Mouse (Mus musculus): ENCODE results near the gene Lrrc30. TPM values are rescaled to one million over a fixed set of nuclear protein-coding genes. Genes with fewer than 3 reads are reported as not detected.

The Lrrc30 gene
- polyA plus RNA-seq, 1 experiment from 2014 or later, result 0.12 TPM

GRCm38 (mm10) chr17:67612151-67612550 lies 20.4 kb downstream of the Lrrc30 start:
- Histone ChIP-seq H3K4me3 (ENCODE audit: low read length) (no peak overlapping the region), H3K9ac (ENCODE audit: low read depth, low read length) (no peak overlapping the region)
- WGBS, result 89% methylated on average over 3 of the region's 3 CpGs

GRCm38 (mm10) chr17:67604446-67604845 lies 28.1 kb downstream of the Lrrc30 start:
- Histone ChIP-seq H3K4me1 (ENCODE audit: control insufficient read depth, insufficient read depth, low read length) (no peaks in the 10 kb centered on the region), H3K9me3 (ENCODE audit: control insufficient read depth, low read length) (no peaks in the 10 kb centered on the region), H3K27ac (ENCODE audit: low read depth, low read length) (no peak overlapping the region), H3K36me3 (ENCODE audit: control insufficient read depth, insufficient read depth, low read length) (no peaks in the 10 kb centered on the region), H3K4me2 (replicated peaks; ENCODE audit: low read depth, low read length) (no peak overlapping the region), H3K27me3 (ENCODE audit: control insufficient read depth, insufficient read depth, low read length) (no peaks in the 10 kb centered on the region), H3K4me3 (ENCODE audit: low read length) (no peak overlapping the region), H3K9ac (ENCODE audit: low read depth, low read length) (no peak overlapping the region)
- 47% methylated on average over 4 of the region's 4 CpGs for WGBS
- ATAC-seq (ENCODE audit: low FRiP score, low TSS enrichment), result no peak

More at GRCm38 (mm10) chr17:67612151-67612550, 20.4 kb downstream of the Lrrc30 start:
- no peak overlapping the region for H3K4me2 ChIP-seq (replicated peaks; ENCODE audit: low read depth, low read length)
- H3K27ac ChIP-seq (ENCODE audit: low read depth, low read length), result no peak overlapping the region
- no peaks in the 10 kb centered on the region for H3K36me3 ChIP-seq (ENCODE audit: control insufficient read depth, insufficient read depth, low read length)
- H3K4me1 ChIP-seq (ENCODE audit: control insufficient read depth, insufficient read depth, low read length), result no peaks in the 10 kb centered on the region
- no peak for ATAC-seq (ENCODE audit: low FRiP score, low TSS enrichment)
- no peaks in the 10 kb centered on the region for H3K9me3 ChIP-seq (ENCODE audit: control insufficient read depth, low read length)
- H3K27me3 ChIP-seq (ENCODE audit: control insufficient read depth, insufficient read depth, low read length), result no peaks in the 10 kb centered on the region

GRCm38 (mm10) chr17:67602556-67602955 lies 30.0 kb downstream of the Lrrc30 start:
- WGBS, result 79% methylated on average over 4 of the region's 4 CpGs

GRCm38 (mm10) chr17:67584937-67585579 lies 47.5 kb downstream of the Lrrc30 start:
- Histone ChIP-seq H3K27me3 (ENCODE audit: control insufficient read depth, insufficient read depth, low read length) (no peaks in the 10 kb centered on the region), H3K4me3 (ENCODE audit: low read length) (no peak overlapping the region), H3K9ac (ENCODE audit: low read depth, low read length) (peak overlapping the region; percentile 34; the same call in 1 of the 2 replicates), H3K4me1 (ENCODE audit: control insufficient read depth, insufficient read depth, low read length) (no peaks in the 10 kb centered on the region), H3K9me3 (ENCODE audit: control insufficient read depth, low read length) (no peaks in the 10 kb centered on the region), H3K36me3 (ENCODE audit: control insufficient read depth, insufficient read depth, low read length) (no peaks in the 10 kb centered on the region), H3K27ac (ENCODE audit: low read depth, low read length) (no peak overlapping the region), H3K4me2 (replicated peaks; ENCODE audit: low read depth, low read length) (no peak overlapping the region)
- WGBS, result 19% methylated on average over 6 of the region's 6 CpGs
- peak; percentile 69 for ATAC-seq (ENCODE audit: low FRiP score, low TSS enrichment)

More at GRCm38 (mm10) chr17:67602556-67602955, 30.0 kb downstream of the Lrrc30 start:
- no peak overlapping the region for H3K27ac ChIP-seq (ENCODE audit: low read depth, low read length)
- H3K36me3 ChIP-seq (ENCODE audit: control insufficient read depth, insufficient read depth, low read length), result no peaks in the 10 kb centered on the region
- H3K4me1 ChIP-seq (ENCODE audit: control insufficient read depth, insufficient read depth, low read length), result no peaks in the 10 kb centered on the region
- H3K4me2 ChIP-seq (replicated peaks; ENCODE audit: low read depth, low read length), result no peak overlapping the region
- H3K9me3 ChIP-seq (ENCODE audit: control insufficient read depth, low read length), result no peaks in the 10 kb centered on the region
- H3K4me3 ChIP-seq (ENCODE audit: low read length), result no peak overlapping the region
- ATAC-seq (ENCODE audit: low FRiP score, low TSS enrichment), result no peak
- H3K9ac ChIP-seq (ENCODE audit: low read depth, low read length), result no peak overlapping the region
- H3K27me3 ChIP-seq (ENCODE audit: control insufficient read depth, insufficient read depth, low read length), result no peaks in the 10 kb centered on the region

- no peaks in the 10 kb centered on the region for H3K27me3 ChIP-seq (ENCODE audit: control insufficient read depth, insufficient read depth, low read length)
- no peak overlapping the region for H3K4me2 ChIP-seq (replicated peaks; ENCODE audit: low read depth, low read length)
- ATAC-seq (ENCODE audit: low FRiP score, low TSS enrichment), result peak; percentile 49; the same call in 1 of the 2 replicates
- WGBS, result 49% methylated on average over 7 of the region's 7 CpGs
- no peak overlapping the region for H3K27ac ChIP-seq (ENCODE audit: low read depth, low read length)
- no peaks in the 10 kb centered on the region for H3K9me3 ChIP-seq (ENCODE audit: control insufficient read depth, low read length)
- H3K4me3 ChIP-seq (ENCODE audit: low read length), result no peak overlapping the region
- no peaks in the 10 kb centered on the region for H3K36me3 ChIP-seq (ENCODE audit: control insufficient read depth, insufficient read depth, low read length)
- H3K9ac ChIP-seq (ENCODE audit: low read depth, low read length), result no peak overlapping the region
- H3K4me1 ChIP-seq (ENCODE audit: control insufficient read depth, insufficient read depth, low read length), result no peaks in the 10 kb centered on the region
These were observed 48.0 kb downstream of the Lrrc30 start for GRCm38 (mm10) chr17:67584533-67584932.

- Histone ChIP-seq H3K9ac (ENCODE audit: low read depth, low read length) (no peak overlapping the region), H3K27ac (ENCODE audit: low read depth, low read length) (no peak overlapping the region), H3K36me3 (ENCODE audit: control insufficient read depth, insufficient read depth, low read length) (no peaks in the 10 kb centered on the region), H3K4me1 (ENCODE audit: control insufficient read depth, insufficient read depth, low read length) (no peaks in the 10 kb centered on the region), H3K27me3 (ENCODE audit: control insufficient read depth, insufficient read depth, low read length) (no peaks in the 10 kb centered on the region), H3K4me3 (ENCODE audit: low read length) (no peak overlapping the region), H3K9me3 (ENCODE audit: control insufficient read depth, low read length) (no peaks in the 10 kb centered on the region), H3K4me2 (replicated peaks; ENCODE audit: low read depth, low read length) (no peak overlapping the region)
- 71% methylated on average over 7 of the region's 7 CpGs for WGBS
- ATAC-seq (ENCODE audit: low FRiP score, low TSS enrichment), result no peak
These were observed 49.1 kb downstream of the Lrrc30 start for GRCm38 (mm10) chr17:67583422-67583821.

- H3K27me3 ChIP-seq (ENCODE audit: control insufficient read depth, insufficient read depth, low read length), result no peaks in the 10 kb centered on the region
- H3K36me3 ChIP-seq (ENCODE audit: control insufficient read depth, insufficient read depth, low read length), result no peaks in the 10 kb centered on the region
- no peak for ATAC-seq (ENCODE audit: low FRiP score, low TSS enrichment)
- no peak overlapping the region for H3K27ac ChIP-seq (ENCODE audit: low read depth, low read length)
- 85% methylated on average over 4 of the region's 4 CpGs for WGBS
- H3K9me3 ChIP-seq (ENCODE audit: control insufficient read depth, low read length), result no peaks in the 10 kb centered on the region
- no peaks in the 10 kb centered on the region for H3K4me1 ChIP-seq (ENCODE audit: control insufficient read depth, insufficient read depth, low read length)
- H3K4me2 ChIP-seq (replicated peaks; ENCODE audit: low read depth, low read length), result no peak overlapping the region
- no peak overlapping the region for H3K4me3 ChIP-seq (ENCODE audit: low read length)
- no peak overlapping the region for H3K9ac ChIP-seq (ENCODE audit: low read depth, low read length)
These were observed 49.7 kb downstream of the Lrrc30 start for GRCm38 (mm10) chr17:67582681-67583356.

- no peak for ATAC-seq (ENCODE audit: low FRiP score, low TSS enrichment)
- Histone ChIP-seq H3K9me3 (ENCODE audit: control insufficient read depth, low read length) (no peaks in the 10 kb centered on the region), H3K9ac (ENCODE audit: low read depth, low read length) (no peak overlapping the region), H3K4me2 (replicated peaks; ENCODE audit: low read depth, low read length) (no peak overlapping the region), H3K4me3 (ENCODE audit: low read length) (no peak overlapping the region), H3K27ac (ENCODE audit: low read depth, low read length) (no peak overlapping the region), H3K36me3 (ENCODE audit: control insufficient read depth, insufficient read depth, low read length) (no peaks in the 10 kb centered on the region), H3K27me3 (ENCODE audit: control insufficient read depth, insufficient read depth, low read length) (no peaks in the 10 kb centered on the region), H3K4me1 (ENCODE audit: control insufficient read depth, insufficient read depth, low read length) (no peaks in the 10 kb centered on the region)
- 76% methylated on average over 5 of the region's 5 CpGs for WGBS
These were observed 50.7 kb downstream of the Lrrc30 start for GRCm38 (mm10) chr17:67581839-67582238.
